Mouse (Mus musculus) lung, embryonic 15.5 days (tissue): Measurements from ENCODE around the gene Gatm. TPM values are rescaled to one million over a fixed set of nuclear protein-coding genes. Genes with fewer than 3 reads are reported as not detected.

Experiments used
- ATAC-seq: fragments of 200-750 bp; cut with Nextera tagmentation; 2 replicates; pipeline ENCODE4 v1.8.0; 2017; ENCODE audit warnings: moderate number of reproducible peaks, borderline replicate concordance; ENCODE audit not compliant: low FRiP score, low TSS enrichment; ENCODE audit errors: extremely low read depth
- H3K27ac ChIP-seq: fragments of 300-500 bp; sonication (generic); 2 replicates; pipeline ENCODE4 v1.5.1; 2015; ENCODE audit warnings: moderate library complexity, mild to moderate bottlenecking, inconsistent platforms
- H3K27me3 ChIP-seq: fragments of 300-500 bp; sonication (generic); 2 replicates; pipeline ENCODE4 v1.6.1; 2015; ENCODE audit warnings: inconsistent platforms
- H3K36me3 ChIP-seq: fragments of 300-500 bp; sonication (generic); 2 replicates; pipeline ENCODE4 v1.6.1; 2015; ENCODE audit warnings: inconsistent platforms
- H3K4me1 ChIP-seq: fragments of 300-500 bp; sonication (generic); 2 replicates; pipeline ENCODE4 v1.6.1; 2015; ENCODE audit warnings: inconsistent platforms
- H3K4me2 ChIP-seq: fragments of 300-500 bp; sonication (generic); 2 replicates; pipeline ENCODE4 v1.6.1; 2015; ENCODE audit warnings: inconsistent platforms, mild to moderate bottlenecking, moderate library complexity
- H3K4me3 ChIP-seq: fragments of 300-500 bp; sonication (generic); 2 replicates; pipeline ENCODE4 v1.5.1; 2015; ENCODE audit warnings: mild to moderate bottlenecking, inconsistent platforms
- H3K9ac ChIP-seq: fragments of 300-500 bp; sonication (generic); 2 replicates; pipeline ENCODE4 v1.6.1; 2015; ENCODE audit warnings: inconsistent platforms
- H3K9me3 ChIP-seq: fragments of 300-500 bp; sonication (generic); 2 replicates; pipeline ENCODE4 v1.6.1; 2016; ENCODE audit warnings: inconsistent platforms
- WGBS: fragments of 180-500 bp; shearing (Covaris S2); methylation state at CpG from one replicate; pipeline ENCODE4 v1.1.7; 2015; 5-methylcytosine and 5-hydroxymethylcytosine counted together
- polyA plus RNA-seq: library from polyadenylated mRNA; unstranded; fragments of >200 nt; fragmentation: Nextera tagmentation; extraction: Ambion mirVana; gene quantifications from 2 replicates; pipeline ENCODE4 v1.2.1, GENCODE M21; 2015

Gatm gene
- polyA plus RNA-seq, 1 experiment from 2014 or later: 6.2 TPM

GRCm38 (mm10) chr2:122631226-122631801 is 20.2 kb upstream of the Gatm start:
- ATAC-seq: peak; percentile 62
- peak overlapping the region; percentile 77 for H3K27ac ChIP-seq

GRCm38 (mm10) chr2:122630465-122631225 is 19.5 kb upstream of the Gatm start:
- Histone ChIP-seq H3K9me3 (no peaks in the 10 kb centered on the region), H3K4me2 (peak overlapping the region; percentile 95), H3K4me1 (peaks cover 19% of the 10 kb centered on the region), H3K4me3 (peak overlapping the region; percentile 94), H3K27me3 (no peaks in the 10 kb centered on the region), H3K27ac (peak overlapping the region; percentile 77), H3K36me3 (peaks cover 12% of the 10 kb centered on the region), H3K9ac (peak overlapping the region; percentile 92)
- WGBS: under 1% methylated on average over 74 of the region's 75 CpGs
- peak; percentile 82 for ATAC-seq

More at GRCm38 (mm10) chr2:122631226-122631801, 20.2 kb upstream of the Gatm start:
- Histone ChIP-seq H3K36me3 (peaks cover 12% of the 10 kb centered on the region), H3K4me3 (peak overlapping the region; percentile 94), H3K27me3 (no peaks in the 10 kb centered on the region), H3K4me2 (peak overlapping the region; percentile 95), H3K9ac (peak overlapping the region; percentile 92), H3K4me1 (peaks cover 19% of the 10 kb centered on the region), H3K9me3 (no peaks in the 10 kb centered on the region)
- WGBS: under 1% methylated on average over 53 of the region's 53 CpGs

- H3K9ac ChIP-seq: peak overlapping the region; percentile 92; the same call in 1 of the 2 replicates
- peaks cover 19% of the 10 kb centered on the region for H3K4me1 ChIP-seq
- H3K27ac ChIP-seq: no peak overlapping the region
- H3K27me3 ChIP-seq: no peaks in the 10 kb centered on the region
- H3K36me3 ChIP-seq: peaks cover 12% of the 10 kb centered on the region
- H3K9me3 ChIP-seq: no peaks in the 10 kb centered on the region
- peak overlapping the region; percentile 95 for H3K4me2 ChIP-seq
- peak overlapping the region; percentile 94 for H3K4me3 ChIP-seq
- WGBS: 58% methylated on average over 6 of the region's 6 CpGs
- no peak for ATAC-seq
Observed at GRCm38 (mm10) chr2:122629871-122630270, 18.8 kb upstream of the Gatm start.

- Histone ChIP-seq H3K4me3 (no peak overlapping the region), H3K4me1 (peaks cover 19% of the 10 kb centered on the region), H3K27ac (no peak overlapping the region), H3K9me3 (no peaks in the 10 kb centered on the region), H3K4me2 (0 out of 2 replicates have a peak overlapping the region, but pooled peaks have one; percentile 8), H3K36me3 (peaks cover 12% of the 10 kb centered on the region), H3K27me3 (no peaks in the 10 kb centered on the region), H3K9ac (no peak overlapping the region)
- ATAC-seq: no peak
- WGBS: 4% methylated on average over 7 of the region's 7 CpGs
Observed at GRCm38 (mm10) chr2:122628976-122629375, 17.9 kb upstream of the Gatm start.

- Histone ChIP-seq H3K9ac (no peak overlapping the region), H3K4me2 (no peak overlapping the region), H3K27ac (no peak overlapping the region), H3K27me3 (no peaks in the 10 kb centered on the region), H3K36me3 (no peaks in the 10 kb centered on the region), H3K4me3 (no peak overlapping the region), H3K9me3 (no peaks in the 10 kb centered on the region), H3K4me1 (peaks cover 8% of the 10 kb centered on the region; the same call in 1 of the 2 replicates)
- 55% methylated on average over 7 of the region's 7 CpGs for WGBS
- ATAC-seq: no peak
Observed at GRCm38 (mm10) chr2:122625930-122626329, 14.8 kb upstream of the Gatm start.

- H3K27me3 ChIP-seq: no peaks in the 10 kb centered on the region
- H3K9ac ChIP-seq: no peak overlapping the region
- no peak overlapping the region for H3K4me2 ChIP-seq
- H3K27ac ChIP-seq: no peak overlapping the region
- no peaks in the 10 kb centered on the region for H3K36me3 ChIP-seq
- H3K9me3 ChIP-seq: no peaks in the 10 kb centered on the region
- H3K4me3 ChIP-seq: no peak overlapping the region
- WGBS: 75% methylated on average over 9 of the region's 9 CpGs
- H3K4me1 ChIP-seq: no peaks in the 10 kb centered on the region
- ATAC-seq: no peak
Observed at GRCm38 (mm10) chr2:122621337-122622110, 10.4 kb upstream of the Gatm start.

GRCm38 (mm10) chr2:122618719-122619118 is 7.6 kb upstream of the Gatm start:
- Histone ChIP-seq H3K4me1 (no peaks in the 10 kb centered on the region), H3K4me2 (no peak overlapping the region), H3K27me3 (no peaks in the 10 kb centered on the region), H3K36me3 (no peaks in the 10 kb centered on the region), H3K4me3 (no peak overlapping the region), H3K9me3 (no peaks in the 10 kb centered on the region), H3K27ac (no peak overlapping the region), H3K9ac (no peak overlapping the region)
- 56% methylated on average over 4 of the region's 4 CpGs for WGBS
- no peak for ATAC-seq

- no peaks in the 10 kb centered on the region for H3K9me3 ChIP-seq
- WGBS: 78% methylated on average over 6 of the region's 6 CpGs
- ATAC-seq: no peak
Observed at GRCm38 (mm10) chr2:122617792-122618191, 6.7 kb upstream of the Gatm start.

GRCm38 (mm10) chr2:122616237-122616636 is 5.1 kb upstream of the Gatm start:
- Histone ChIP-seq H3K27me3 (peaks cover 9% of the 10 kb centered on the region; the same call in 1 of the 2 replicates), H3K4me1 (0 out of 2 replicates have a peak, but pooled peaks cover 2% of the 10 kb centered on the region), H3K4me3 (no peak overlapping the region), H3K36me3 (no peaks in the 10 kb centered on the region), H3K4me2 (no peak overlapping the region), H3K9me3 (no peaks in the 10 kb centered on the region), H3K27ac (no peak overlapping the region), H3K9ac (no peak overlapping the region)
- 73% methylated on average over 6 of the region's 6 CpGs for WGBS
- no peak for ATAC-seq

More at GRCm38 (mm10) chr2:122617792-122618191, 6.7 kb upstream of the Gatm start:
- Histone ChIP-seq H3K9ac (no peak overlapping the region), H3K4me3 (no peak overlapping the region), H3K27me3 (no peaks in the 10 kb centered on the region), H3K36me3 (no peaks in the 10 kb centered on the region), H3K4me1 (no peaks in the 10 kb centered on the region), H3K4me2 (no peak overlapping the region), H3K27ac (no peak overlapping the region)

GRCm38 (mm10) chr2:122611654-122611973 is 511 bp upstream of the Gatm start:
- 78% methylated on average over 4 of the region's 4 CpGs for WGBS
- 0 out of 2 replicates have a peak overlapping the region, but pooled peaks have one; percentile 46 for H3K4me3 ChIP-seq
- no peaks in the 10 kb centered on the region for H3K36me3 ChIP-seq
- peaks cover 22% of the 10 kb centered on the region for H3K27me3 ChIP-seq
- H3K4me1 ChIP-seq: 0 out of 2 replicates have a peak, but pooled peaks cover 6% of the 10 kb centered on the region
- ATAC-seq: no peak
- H3K4me2 ChIP-seq: peak overlapping the region; percentile 93
- no peak overlapping the region for H3K27ac ChIP-seq
- no peaks in the 10 kb centered on the region for H3K9me3 ChIP-seq
- no peak overlapping the region for H3K9ac ChIP-seq

GRCm38 (mm10) chr2:122608820-122609219 is 2.3 kb downstream of the Gatm start:
- Histone ChIP-seq H3K36me3 (no peaks in the 10 kb centered on the region), H3K9ac (no peak overlapping the region), H3K27me3 (peaks cover 22% of the 10 kb centered on the region), H3K9me3 (no peaks in the 10 kb centered on the region), H3K4me1 (0 out of 2 replicates have a peak, but pooled peaks cover 6% of the 10 kb centered on the region), H3K4me3 (no peak overlapping the region), H3K4me2 (no peak overlapping the region), H3K27ac (no peak overlapping the region)
- ATAC-seq: no peak
- 68% methylated on average over 9 of the region's 9 CpGs for WGBS
